Mouse (Mus musculus) CD4-positive naive resting alpha-beta T cell, adult 57 days (primary cell): ENCODE results near the gene Cda. TPM values are rescaled to one million over a fixed set of nuclear protein-coding genes. Genes with fewer than 3 reads are reported as not detected.

Experiments
- total RNA-seq: library from RNA; stranded (reverse); gene quantifications from one replicate; pipeline ENCODE4 v1.2.4, GENCODE M21; 2023

Cda gene
- total RNA-seq: not detected

DNA sequence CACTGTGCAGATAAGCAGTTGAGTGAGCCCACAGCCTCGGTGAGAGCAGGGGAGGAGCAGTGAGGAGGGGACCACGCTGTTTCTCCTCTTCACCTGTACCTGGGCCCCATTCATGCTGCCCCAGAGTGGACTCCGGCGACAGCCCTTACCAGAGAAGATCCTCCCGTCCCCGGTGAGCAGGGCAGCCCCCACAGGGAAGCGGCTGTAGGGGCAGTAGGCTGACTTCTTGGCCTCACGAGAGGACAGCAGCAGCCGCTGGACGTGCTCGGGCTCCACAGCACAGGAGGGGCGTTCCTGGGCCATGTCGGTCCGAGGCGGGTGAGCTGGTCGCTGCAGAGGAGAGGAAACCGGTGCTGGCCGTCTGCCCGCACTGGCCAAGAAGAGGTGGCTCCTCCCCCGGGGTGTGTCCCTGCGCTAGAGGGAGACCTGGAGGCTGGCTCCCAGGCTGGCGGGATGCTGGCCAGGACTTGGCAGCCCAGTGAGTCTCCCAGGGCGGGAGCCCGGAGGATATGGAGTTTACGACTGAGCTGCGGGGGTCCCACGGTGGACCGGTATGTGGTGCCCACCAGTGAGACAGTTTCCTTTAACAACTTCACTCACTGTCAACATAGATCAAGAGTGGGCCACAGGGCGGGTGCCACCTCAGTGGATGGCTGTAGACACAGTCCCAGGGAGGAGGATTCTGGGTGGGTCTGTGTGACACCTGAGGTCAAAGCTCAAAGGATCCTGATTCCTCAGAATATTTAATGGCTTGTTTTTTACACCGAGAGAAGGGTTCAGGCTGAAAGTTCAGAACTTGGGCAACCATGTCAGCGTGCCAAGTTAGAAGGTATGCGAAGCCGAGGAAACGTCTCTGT lies at the start of gene Cda:
Gene Cda (minus strand): TSS at position 352 of the 857 bp plus-strand sequence.

DNA sequence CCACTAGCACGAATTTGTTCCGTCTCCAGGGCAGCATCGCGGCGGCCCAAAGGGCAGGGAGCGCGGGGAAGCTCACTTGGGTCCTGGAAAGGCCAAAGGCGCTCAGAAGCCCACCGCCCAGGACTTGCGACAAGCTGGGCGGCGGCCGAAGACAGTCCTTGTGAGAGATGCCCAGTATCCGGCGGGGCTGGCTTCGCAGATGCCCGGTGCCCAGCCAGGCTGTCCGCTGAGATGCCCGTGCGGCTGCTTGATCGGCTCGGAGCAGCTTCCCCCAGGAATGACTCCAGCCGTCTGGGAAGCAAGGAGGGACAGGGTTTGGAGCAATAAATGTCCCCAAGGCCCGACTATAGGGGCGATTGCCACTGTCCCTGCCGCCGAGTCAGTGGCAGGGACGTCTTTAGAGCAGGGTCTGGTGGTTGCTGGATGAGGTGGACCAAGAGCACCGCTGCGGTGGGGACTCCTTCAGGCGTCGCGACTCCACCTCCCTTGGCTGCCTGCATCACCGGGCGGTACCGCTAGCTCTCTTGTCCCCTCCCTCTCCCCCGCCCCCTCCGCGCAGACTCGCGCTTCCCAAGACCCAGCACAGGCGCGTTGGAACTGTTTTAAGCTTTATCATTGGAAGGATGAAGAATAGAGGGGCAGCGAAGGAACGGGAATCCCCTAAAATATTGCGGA lies 28.3 kb upstream of the Cda start, which contains the start of gene Fam43b:
Gene Fam43b (minus strand): TSS at position 558 of the 675 bp plus-strand sequence.

DNA sequence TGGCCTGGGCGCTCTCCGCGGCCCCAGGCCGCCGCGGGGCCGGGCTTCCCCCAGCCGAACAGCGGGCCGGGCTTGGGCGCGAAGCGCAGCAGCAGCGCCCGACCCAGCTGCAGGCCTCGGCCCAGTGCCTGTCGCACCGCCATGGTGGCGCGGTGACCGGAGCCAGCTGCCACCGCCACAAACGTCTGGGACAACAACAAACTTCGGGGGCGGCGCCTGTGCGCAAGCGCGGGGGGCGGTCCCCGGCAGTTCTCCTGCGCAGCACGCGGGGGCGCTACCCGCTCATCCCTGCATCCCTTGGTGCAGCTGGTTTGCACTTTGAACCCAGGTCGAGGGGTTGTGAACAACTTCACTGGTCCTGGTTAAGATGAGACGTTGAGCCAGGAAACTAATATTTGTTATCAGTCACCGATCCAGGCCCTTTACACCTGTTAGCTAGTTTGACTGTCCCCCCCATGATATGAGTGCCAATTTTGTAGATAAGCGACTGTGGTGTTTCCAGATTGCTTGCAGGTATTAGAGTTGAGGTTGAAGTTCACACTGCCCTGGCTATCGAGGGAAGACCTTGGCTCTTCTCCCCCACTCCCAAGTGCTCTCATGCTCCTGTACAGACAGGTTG lies 41.6 kb downstream of the Cda start, which contains the start of gene Pink1:
Gene Pink1 (minus strand): TSS at position 231 of the 619 bp plus-strand sequence.

DNA sequence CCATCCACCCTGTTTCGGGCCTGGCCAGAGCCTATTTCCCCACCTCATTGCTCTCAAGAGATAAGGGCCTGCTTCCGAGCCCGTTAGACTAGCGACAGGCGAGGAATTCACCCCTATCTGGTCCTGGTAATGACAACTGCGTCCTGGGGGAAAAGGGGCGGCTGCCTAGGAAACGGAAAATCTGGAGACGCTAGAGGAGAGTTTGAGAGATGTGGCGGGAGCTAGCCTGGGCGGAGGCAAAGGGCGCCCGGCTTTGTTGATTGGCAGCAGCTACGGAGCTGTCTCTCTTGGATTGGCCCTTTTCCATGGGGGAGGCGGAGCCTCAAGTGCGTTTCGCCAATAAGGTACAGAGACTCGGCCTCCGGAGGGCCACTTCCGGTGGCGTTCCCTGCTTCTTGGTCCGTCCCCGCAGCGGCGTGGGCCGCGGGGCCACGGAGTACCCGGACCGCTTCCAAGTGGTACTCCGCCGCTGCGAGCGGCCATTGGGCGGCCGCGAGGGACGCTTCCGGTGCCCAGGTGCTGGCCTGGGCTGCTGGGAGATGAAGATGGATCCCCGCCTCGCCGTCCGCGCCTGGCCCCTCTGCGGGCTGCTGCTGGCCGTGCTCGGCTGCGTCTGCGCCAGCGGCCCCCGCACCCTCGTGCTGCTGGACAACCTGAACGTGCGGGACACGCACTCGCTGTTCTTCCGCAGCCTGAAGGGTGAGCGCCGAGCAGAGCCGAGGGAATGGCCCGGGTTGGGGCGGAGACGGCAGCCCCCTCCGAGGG lies 63.3 kb downstream of the Cda start, which contains the start of gene Ddost:
Gene Ddost (plus strand): TSS at position 391 of the 765 bp plus-strand sequence.

Other genes with a start within 250 kb of the Cda start
- 205 TPM for gene Hp1bp3, start 151.7 kb downstream of the Cda start, total RNA-seq
- gene Sh2d5, start 117.6 kb downstream of the Cda start, total RNA-seq: 0.92 TPM
- not detected for gene Kif17, start 117.6 kb downstream of the Cda start, total RNA-seq
- 66.1 TPM for gene Ddost, start 63.3 kb downstream of the Cda start, total RNA-seq
- 50.7 TPM for gene Pink1, start 41.7 kb downstream of the Cda start, total RNA-seq
- gene Fam43b, start 28.5 kb upstream of the Cda start, total RNA-seq: not detected
- 29.9 TPM for gene Mul1, start 66.7 kb upstream of the Cda start, total RNA-seq
- gene Camk2n1, start 86.3 kb upstream of the Cda start, total RNA-seq: 0.95 TPM